Mouse (Mus musculus): ENCODE measurements around the gene Plscr2.

GRCm38 (mm10) chr9:92331383-92331782, 56.0 kb downstream of the Plscr2 start:
- TF ChIP-seq POLR2A (IDR thresholded peaks at IDR 0.05; ENCODE audit: insufficient read depth, low read depth, low read length) (no peak), CTCF (IDR thresholded peaks at IDR 0.05; ENCODE audit: insufficient read depth, low read depth, low read length) (no peak)
